Mouse (Mus musculus): Measurements from ENCODE around the gene Ppp1r10. TPM values are rescaled to one million over a fixed set of nuclear protein-coding genes. Genes with fewer than 3 reads are reported as not detected.
A peak's percentile ranks its signal among the peaks of the same experiment; 100 is the strongest.

The Ppp1r10 gene
- polyA plus RNA-seq, 1 experiment from 2014 or later = 43.7 TPM

MicroRNA genes within 50 kb of the gene (microRNA counts, 519-probe panel; counts per million panel counts)
- microRNA mmu-miR-1894-3p = not detected
- not detected for microRNA mmu-miR-1894-5p
- 1,070 counts per million, percentile 7 among the panel's probes with 10 or more counts for microRNA mmu-miR-877

Small RNA genes within 50 kb of the gene (microRNA-seq; reads per million reads assigned to microRNA genes)
- 0.70 reads per million for gene Gm28033
- not detected for gene Mir1894
- 38.1 reads per million, percentile 41 among the genes with 10 or more reads in this experiment for gene Mir877

Other genes starting within 250 kb of the Ppp1r10 start
- gene Vars2, start 248.8 kb upstream of the Ppp1r10 start, polyA plus RNA-seq (2015; fragmentation: Nextera tagmentation; extraction: Ambion mirVana) = 17.8 and 21.0 TPM in 2 replicates
- gene Gtf2h4, start 242.7 kb upstream of the Ppp1r10 start, polyA plus RNA-seq (2015; fragmentation: Nextera tagmentation; extraction: Ambion mirVana) = 45.3 and 48.0 TPM in 2 replicates
- gene Ddr1, start 211.8 kb upstream of the Ppp1r10 start, polyA plus RNA-seq (2015; fragmentation: Nextera tagmentation; extraction: Ambion mirVana) = 47.1 and 57.9 TPM in 2 replicates
- gene Ier3, start 94.8 kb upstream of the Ppp1r10 start, polyA plus RNA-seq (2015; fragmentation: Nextera tagmentation; extraction: Ambion mirVana) = 13.7 and 14.7 TPM in 2 replicates
- gene Flot1, start 93.2 kb upstream of the Ppp1r10 start, polyA plus RNA-seq (2015; fragmentation: Nextera tagmentation; extraction: Ambion mirVana) = 50.2 and 57.5 TPM in 2 replicates
- gene Tubb5, start 78.1 kb upstream of the Ppp1r10 start, polyA plus RNA-seq (2015; fragmentation: Nextera tagmentation; extraction: Ambion mirVana) = 1,168 and 1,170 TPM in 2 replicates
- gene Mdc1, start 74.9 kb upstream of the Ppp1r10 start, polyA plus RNA-seq (2015; fragmentation: Nextera tagmentation; extraction: Ambion mirVana) = 13.5 and 15.5 TPM in 2 replicates
- gene Nrm, start 55.1 kb upstream of the Ppp1r10 start, polyA plus RNA-seq (2015; fragmentation: Nextera tagmentation; extraction: Ambion mirVana) = 54.9 and 55.1 TPM in 2 replicates
- 22.4 and 27.6 TPM in 2 replicates for gene Ppp1r18, start 50.8 kb upstream of the Ppp1r10 start, polyA plus RNA-seq (2015; fragmentation: Nextera tagmentation; extraction: Ambion mirVana)
- 41.8 and 42.5 TPM in 2 replicates for gene Dhx16, start 36.6 kb upstream of the Ppp1r10 start, polyA plus RNA-seq (2015; fragmentation: Nextera tagmentation; extraction: Ambion mirVana)
- 21.9 and 25.0 TPM in 2 replicates for gene 2310061I04Rik, start 19.0 kb upstream of the Ppp1r10 start, polyA plus RNA-seq (2015; fragmentation: Nextera tagmentation; extraction: Ambion mirVana)
- 128 and 139 TPM in 2 replicates for gene Atat1, start 6.4 kb upstream of the Ppp1r10 start, polyA plus RNA-seq (2015; fragmentation: Nextera tagmentation; extraction: Ambion mirVana)
- gene Mrps18b, start within 50 bp of the Ppp1r10 start, polyA plus RNA-seq (2015; fragmentation: Nextera tagmentation; extraction: Ambion mirVana) = 67.1 and 67.5 TPM in 2 replicates
- 104 and 109 TPM in 2 replicates for gene Abcf1, start 53.3 kb downstream of the Ppp1r10 start, polyA plus RNA-seq (2015; fragmentation: Nextera tagmentation; extraction: Ambion mirVana)
- gene Gnl1, start 63.4 kb downstream of the Ppp1r10 start, polyA plus RNA-seq (2015; fragmentation: Nextera tagmentation; extraction: Ambion mirVana) = 60.8 and 65.1 TPM in 2 replicates
- gene Prr3, start 63.8 kb downstream of the Ppp1r10 start, polyA plus RNA-seq (2015; fragmentation: Nextera tagmentation; extraction: Ambion mirVana) = 44.4 and 46.4 TPM in 2 replicates
- 3.4 and 4.1 TPM in 2 replicates for gene H2-T24, start 104.1 kb downstream of the Ppp1r10 start, polyA plus RNA-seq (2015; fragmentation: Nextera tagmentation; extraction: Ambion mirVana)
- 7.3 TPM in 2 replicates for gene H2-T23, start 116.4 kb downstream of the Ppp1r10 start, polyA plus RNA-seq (2015; fragmentation: Nextera tagmentation; extraction: Ambion mirVana)
- 18.8 and 21.1 TPM in 2 replicates for gene H2-T22, start 126.3 kb downstream of the Ppp1r10 start, polyA plus RNA-seq (2015; fragmentation: Nextera tagmentation; extraction: Ambion mirVana)
- gene Gm6034, start 126.5 kb downstream of the Ppp1r10 start, polyA plus RNA-seq (2015; fragmentation: Nextera tagmentation; extraction: Ambion mirVana) = not detected in 2 replicates
- gene Gm11127, start 141.9 kb downstream of the Ppp1r10 start, polyA plus RNA-seq (2015; fragmentation: Nextera tagmentation; extraction: Ambion mirVana) = not detected in 2 replicates
- not detected in 2 replicates for gene Gm19684, start 205.2 kb downstream of the Ppp1r10 start, polyA plus RNA-seq (2015; fragmentation: Nextera tagmentation; extraction: Ambion mirVana)
- gene Gm7030, start 213.0 kb downstream of the Ppp1r10 start, polyA plus RNA-seq (2015; fragmentation: Nextera tagmentation; extraction: Ambion mirVana) = not detected in 2 replicates